14 mouse cellular contexts compared by ENCODE assay signal in the genomic region with DNA sequence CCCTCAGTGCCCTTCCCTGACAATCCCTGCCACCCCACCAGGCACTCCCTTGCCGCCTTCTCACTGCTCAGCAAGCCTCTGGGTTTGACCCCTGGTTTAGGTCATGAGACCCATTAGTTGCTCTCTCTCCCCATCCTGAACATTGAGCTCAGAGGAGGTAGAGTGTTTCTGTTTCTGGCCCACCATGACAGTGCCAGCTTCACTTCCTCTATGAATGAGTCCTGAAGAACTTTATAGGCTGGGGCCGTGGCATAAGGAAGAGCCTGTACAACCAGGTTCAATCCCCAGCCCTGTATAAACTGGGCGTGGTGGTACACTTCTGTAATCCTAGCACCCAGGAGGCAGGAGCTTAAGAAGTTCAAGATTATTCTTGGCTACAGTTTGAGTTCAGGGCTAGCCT.
"Had no signal": no experiment of that assay in that cellular context is flagged by ENCODE, and none has a peak within 500 bp of the region (broad histone marks: within the 10 kb centered on the region; RNA-seq: fewer than 3 reads in every experiment).

No protein-coding gene starts in this region.

- ATAC-seq: lung, postnatal 0 days; midbrain, embryonic 15.5 days had no signal

- H3K36me3 ChIP-seq: kidney, embryonic 15.5 days; midbrain, embryonic 15.5 days; neural tube, embryonic 13.5 days had no signal

- H3K4me2 ChIP-seq: kidney, embryonic 15.5 days; midbrain, embryonic 11.5 days; midbrain, embryonic 15.5 days; neural tube, embryonic 13.5 days had no signal

- H3K9me3 ChIP-seq: kidney, embryonic 15.5 days; midbrain, embryonic 15.5 days; neural tube, embryonic 13.5 days had no signal

- DNase-seq: kidney, postnatal 14 days; left cerebral cortex, postnatal 4 days; lung, adult 2 months; lung, postnatal 36 days; retina, postnatal 1 day; right cerebral cortex, postnatal 4 days; spleen, adult 18-20 months; thymus, postnatal 4 days had no signal

- H3K9ac ChIP-seq: kidney, embryonic 15.5 days; midbrain, embryonic 15.5 days; neural tube, embryonic 13.5 days had no signal

- H3K4me3 ChIP-seq: kidney, embryonic 15.5 days; midbrain, embryonic 15.5 days; neural tube, embryonic 13.5 days had no signal

- H3K27ac ChIP-seq: kidney, embryonic 15.5 days; midbrain, embryonic 15.5 days; neural tube, embryonic 13.5 days had no signal

- H3K4me1 ChIP-seq: midbrain, embryonic 15.5 days; neural tube, embryonic 13.5 days had no signal

- H3K27me3 ChIP-seq: kidney, embryonic 15.5 days; megakaryocyte, embryonic 14.5 days; midbrain, embryonic 15.5 days; neural tube, embryonic 13.5 days had no signal
